Mouse (Mus musculus) kidney, adult 2 months (tissue): ENCODE data around the gene Htr2b.

Experiments
- CTCF ChIP-seq: fragments of 200-500 bp; conservative IDR thresholded peaks from 2 replicates; pipeline ENCODE4 v1.5.1; 2011; ENCODE audit warnings: low read depth, mild to moderate bottlenecking, control low read depth, low read length, moderate library complexity, mixed read lengths; ENCODE audit not compliant: insufficient read depth, insufficient read length
- POLR2A ChIP-seq: fragments of 200-500 bp; IDR thresholded peaks from one replicate; pipeline ENCODE4 v1.6.1; 2011; ENCODE audit warnings: low read depth, low read length, control low read depth

- TF ChIP-seq CTCF (no peak), POLR2A (no peak)
Observed at GRCm38 (mm10) chr1:86151376-86151775, 39.6 kb upstream of the Htr2b start.
